Mouse (Mus musculus) bone marrow, adult 2 months (tissue): ENCODE data around the gene Lrch3.

ENCODE experiments used
- CTCF ChIP-seq: fragments of 200-500 bp; IDR thresholded peaks from 2 replicates; pipeline ENCODE4 v1.5.1; 2011; ENCODE audit warnings: low read length, control low read depth; ENCODE audit not compliant: control insufficient read depth, insufficient read depth
- POLR2A ChIP-seq: fragments of 200-500 bp; IDR thresholded peaks from 2 replicates; pipeline ENCODE4 v1.6.1; 2011; ENCODE audit warnings: low read depth, mild to moderate bottlenecking, control low read depth, low read length, borderline replicate concordance; ENCODE audit not compliant: control insufficient read depth

- no peak for TF ChIP-seq CTCF
- no peak for TF ChIP-seq POLR2A
Observed at GRCm38 (mm10) chr16:33013801-33014200, 99.9 kb downstream of the Lrch3 start.
